Mouse (Mus musculus): ENCODE measurements at regions not wholly inside any gene's neighbourhood (a gene's known extent, or its start where the extent isn't known, plus 50 kb on each side); places are given as distances from the start of the nearest gene placed in this dataset.
"Not testable (repeated sequence)": the region's sequence is repeated elsewhere in the genome, so short reads cannot be mapped to it uniquely, and the experiment has no call there.

DNA sequence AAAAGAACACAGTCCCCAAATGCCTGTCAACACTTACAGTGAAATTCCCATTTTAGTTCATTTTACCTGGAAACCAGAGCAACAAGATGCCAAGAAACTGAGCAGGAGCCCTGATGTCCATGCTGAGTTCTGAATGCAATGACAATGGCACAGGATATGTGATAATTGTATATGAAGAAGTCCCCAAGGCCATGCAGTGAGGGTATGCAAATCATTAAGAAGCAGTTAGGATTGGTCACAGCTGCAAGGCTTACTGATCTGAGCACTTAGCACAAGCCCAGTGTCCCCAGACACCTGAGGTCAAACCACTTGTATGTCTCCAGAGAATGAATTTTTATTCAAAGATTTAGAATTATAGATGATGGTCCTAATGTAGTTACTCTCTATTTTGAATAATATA is 419.0 kb upstream of the Tacstd2 start:
- DNase-seq (ENCODE audit: low spot score in 2 of 2): not testable (repeated sequence)

DNA sequence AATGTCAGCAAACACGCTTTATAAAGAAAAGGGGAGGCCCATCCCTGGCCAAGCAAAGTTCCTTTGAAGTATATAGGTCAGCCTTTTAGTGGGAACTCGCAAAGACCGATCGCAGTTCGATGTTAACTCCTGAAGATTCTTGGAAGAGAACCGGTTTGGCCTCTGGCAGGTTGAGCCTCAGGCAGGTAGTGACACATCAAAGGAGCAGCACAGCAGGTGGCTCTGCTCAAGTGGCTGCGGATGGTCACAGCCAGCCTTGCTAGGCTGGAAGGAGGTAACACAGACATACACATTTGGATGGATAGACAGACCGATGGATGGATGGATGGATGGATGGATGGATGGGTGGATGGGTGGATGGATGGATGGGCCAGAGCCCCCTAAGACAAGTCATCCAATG is 395.9 kb upstream of the Tacstd2 start:
- not testable (repeated sequence) for DNase-seq (ENCODE audit: low spot score in 2 of 2)

DNA sequence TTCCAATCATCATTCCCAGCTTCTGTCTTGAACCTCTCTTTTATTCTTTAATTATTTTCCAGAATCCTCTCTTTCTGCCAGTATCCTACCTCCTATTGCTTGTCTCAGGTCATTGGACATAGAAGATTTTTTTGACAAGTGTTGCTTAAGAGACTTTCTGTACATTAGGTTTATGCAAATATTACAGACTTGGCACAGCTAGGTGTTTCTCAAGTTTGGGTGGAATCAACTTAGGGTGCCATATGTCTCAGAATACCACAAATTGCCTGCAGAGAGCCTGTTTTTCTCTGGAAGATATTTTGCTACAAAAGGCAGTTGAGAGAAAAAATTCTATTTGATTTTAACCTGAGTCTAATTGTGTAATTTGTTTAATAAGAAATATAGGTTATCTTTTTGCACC is 386.9 kb upstream of the Tacstd2 start:
- DNase-seq (ENCODE audit: low spot score in 2 of 2): no peak

DNA sequence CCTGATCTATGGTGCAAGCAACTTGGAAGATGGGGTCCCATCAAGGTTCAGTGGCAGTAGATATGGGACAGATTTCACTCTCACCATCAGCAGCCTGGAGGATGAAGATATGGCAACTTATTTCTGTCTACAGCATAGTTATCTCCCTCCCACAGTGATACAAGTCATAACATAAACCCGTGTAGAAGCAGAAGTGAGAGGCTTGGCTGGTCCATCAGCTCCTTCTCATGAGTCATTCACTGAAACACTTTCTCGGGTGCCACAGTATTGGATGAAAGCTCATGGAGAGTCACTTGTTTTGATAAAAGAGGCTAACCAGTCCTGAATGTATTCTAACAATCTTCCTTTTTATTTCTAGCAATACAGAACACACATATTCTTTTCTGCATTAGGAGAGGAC is 378.3 kb upstream of the Tacstd2 start:
- no peak for DNase-seq (ENCODE audit: low spot score in 2 of 2)

DNA sequence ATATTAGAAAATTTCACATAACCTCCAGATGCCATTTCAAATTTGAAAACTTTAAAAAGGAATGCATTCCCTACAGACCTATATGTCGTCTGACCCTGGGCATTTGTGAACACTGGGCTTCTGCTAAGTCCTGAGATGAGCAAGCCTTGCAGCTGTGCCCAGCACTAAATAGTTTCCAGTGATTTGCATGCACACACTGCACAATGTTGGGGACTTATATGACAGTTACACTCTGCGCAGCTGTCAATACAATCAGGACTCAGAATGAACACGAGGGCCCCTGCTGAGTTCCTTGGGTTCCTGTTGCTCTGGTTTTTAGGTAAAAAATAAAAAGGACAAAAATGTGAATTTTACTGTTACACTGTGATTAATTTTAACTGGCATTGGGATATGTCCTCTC is 377.7 kb upstream of the Tacstd2 start:
- no peak for DNase-seq (ENCODE audit: low spot score in 2 of 2)

DNA sequence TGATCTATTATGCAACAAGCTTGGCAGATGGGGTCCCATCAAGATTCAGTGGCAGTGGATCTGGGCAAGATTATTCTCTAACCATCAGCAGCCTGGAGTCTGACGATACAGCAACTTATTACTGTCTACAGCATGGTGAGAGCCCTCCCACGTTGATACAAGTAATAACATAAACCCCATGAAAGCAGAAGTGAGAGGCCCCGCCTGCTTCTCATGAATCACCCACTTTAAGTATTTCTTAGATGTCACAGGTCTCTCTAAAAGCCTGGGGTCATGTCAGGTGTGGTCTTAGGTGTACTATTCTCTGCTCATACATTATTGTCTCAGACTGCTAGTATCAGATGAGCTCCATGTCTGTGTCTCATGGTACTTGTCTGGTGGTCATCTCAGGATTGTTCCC is 360.9 kb upstream of the Tacstd2 start:
- no peak for DNase-seq (ENCODE audit: low spot score in 2 of 2)

DNA sequence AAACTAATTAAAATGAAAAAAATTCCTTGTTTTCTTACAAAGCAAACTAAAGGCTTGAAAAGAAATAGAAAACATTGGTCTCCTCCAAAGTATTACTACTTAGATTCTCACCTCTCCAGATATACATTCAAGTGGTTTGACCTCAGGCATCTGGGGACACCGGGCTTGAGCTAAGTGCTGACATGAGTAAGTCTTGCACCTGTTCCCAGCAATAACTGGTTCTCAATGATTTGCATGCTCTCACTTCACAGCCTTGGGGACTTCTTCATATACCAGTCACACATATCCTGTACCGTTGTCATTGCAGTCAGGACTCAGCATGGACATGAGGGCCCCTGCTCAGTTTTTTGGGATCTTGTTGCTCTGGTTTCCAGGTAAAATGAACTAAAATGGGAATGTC is 360.3 kb upstream of the Tacstd2 start:
- DNase-seq (ENCODE audit: low spot score in 2 of 2): no peak

DNA sequence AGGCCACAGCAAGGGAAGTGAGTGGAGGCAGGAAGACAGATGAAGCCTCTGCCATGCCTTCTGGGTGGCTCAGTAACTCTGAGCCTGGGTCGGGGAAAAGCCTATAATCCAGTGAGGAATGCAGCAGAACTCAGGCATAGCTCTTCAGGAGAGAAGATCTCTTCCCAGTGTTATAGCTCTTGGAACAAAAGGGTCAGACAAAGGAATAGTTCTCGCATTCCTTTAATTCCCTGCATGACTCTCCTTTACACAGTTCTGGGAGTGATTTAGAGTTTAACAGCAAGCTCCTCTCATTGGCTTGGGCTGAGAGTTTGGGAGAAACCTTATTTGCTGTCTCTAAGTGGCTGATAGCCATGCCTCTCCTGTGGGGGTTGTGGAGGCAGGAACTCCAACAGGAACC is 352.0 kb upstream of the Tacstd2 start:
- DNase-seq (ENCODE audit: low spot score in 2 of 2): no peak

DNA sequence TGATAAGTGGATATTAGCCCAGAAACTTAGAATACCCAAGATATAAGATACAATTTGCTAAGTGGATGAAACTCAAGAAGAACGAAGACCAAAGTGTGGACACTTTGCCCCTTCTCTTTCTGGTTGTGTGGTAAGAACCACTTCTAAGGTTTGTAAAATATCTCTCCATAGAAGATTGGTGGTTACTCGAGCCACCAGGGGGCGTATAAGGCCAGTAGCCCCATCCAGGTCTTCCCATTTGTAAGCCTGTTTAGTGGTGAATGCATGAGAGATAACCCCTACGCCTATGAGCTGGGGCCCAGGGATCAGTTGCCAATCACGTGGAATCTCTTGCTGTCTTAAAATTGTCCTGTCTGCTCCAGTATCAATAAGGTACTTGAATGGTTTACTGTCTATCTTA is 349.3 kb upstream of the Tacstd2 start:
- no peak for DNase-seq (ENCODE audit: low spot score in 2 of 2)

DNA sequence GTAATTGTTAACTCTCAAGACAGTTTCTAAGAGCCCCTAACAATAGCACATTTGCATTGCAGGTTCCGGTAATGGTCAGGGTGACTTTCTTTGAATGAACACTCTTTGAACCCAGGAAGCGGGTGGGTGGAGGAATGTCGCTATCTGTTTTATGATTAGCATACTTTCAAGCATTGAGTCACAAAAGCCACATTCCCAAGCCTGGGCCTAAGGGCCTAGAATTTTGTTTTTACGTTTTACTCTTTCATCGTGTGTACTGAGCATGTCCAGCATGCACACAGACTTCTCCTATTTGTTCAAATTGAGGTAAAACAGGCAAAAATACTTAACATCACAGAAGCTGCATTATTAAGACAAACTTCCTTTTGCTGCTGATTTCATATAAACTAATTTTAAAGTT is 345.9 kb upstream of the Tacstd2 start:
- not testable (repeated sequence) for DNase-seq (ENCODE audit: low spot score in 2 of 2)

DNA sequence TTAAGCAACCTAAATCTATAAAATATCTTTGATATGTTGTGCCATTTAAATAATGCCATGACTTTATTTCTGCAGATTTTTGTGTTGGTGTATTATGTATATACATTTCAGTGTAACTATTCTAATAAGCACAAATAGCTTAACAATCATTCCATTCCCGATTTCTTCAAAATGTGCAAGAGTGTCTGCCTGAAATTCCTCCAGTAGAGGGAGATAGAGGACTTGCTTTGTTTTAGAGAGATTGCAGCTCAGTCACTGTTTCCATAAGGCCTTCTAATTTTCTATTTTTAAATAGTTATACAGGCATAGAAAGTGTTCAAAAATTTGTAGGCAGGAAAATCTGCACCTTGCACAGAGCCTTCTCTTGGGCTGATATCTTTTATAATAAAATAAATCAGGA is 322.3 kb upstream of the Tacstd2 start:
- not testable (repeated sequence) for DNase-seq (ENCODE audit: low spot score in 2 of 2)

DNA sequence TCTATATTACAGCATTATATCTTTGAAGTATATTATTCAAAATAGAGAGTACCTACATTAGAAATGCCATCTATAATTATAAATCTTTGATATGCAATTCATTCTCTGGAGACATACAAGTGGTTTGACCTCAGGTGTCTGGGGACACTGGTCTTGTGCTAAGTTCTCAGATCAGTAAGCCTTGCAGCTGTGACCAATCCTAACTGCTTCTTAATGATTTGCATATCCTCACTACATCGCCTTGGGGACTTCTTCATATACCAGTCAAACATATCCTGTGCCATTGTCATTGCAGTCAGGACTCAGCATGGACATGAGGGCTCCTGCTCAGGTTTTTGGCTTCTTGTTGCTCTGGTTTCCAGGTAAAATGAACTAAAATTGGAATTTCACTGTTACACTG is 303.9 kb upstream of the Tacstd2 start:
- not testable (repeated sequence) for DNase-seq (ENCODE audit: low spot score in 2 of 2)

DNA sequence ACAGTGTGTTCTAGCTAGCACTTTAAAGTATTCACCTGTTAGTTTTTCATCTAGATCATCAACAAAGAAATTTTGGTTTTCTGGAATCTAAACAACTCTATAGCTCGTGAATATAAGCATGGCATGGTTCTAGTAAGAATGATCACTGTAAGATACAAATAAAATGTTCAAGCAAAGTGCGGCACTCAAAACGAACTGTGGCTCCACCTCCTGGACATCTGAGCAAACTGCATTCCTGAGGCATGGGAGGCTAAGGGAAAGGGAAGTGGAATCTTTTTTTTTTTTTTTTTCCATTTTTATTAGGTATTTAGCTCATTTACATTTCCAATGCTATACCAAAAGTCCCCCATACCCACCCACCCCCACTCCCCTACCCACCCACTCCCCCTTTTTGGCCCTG is 276.9 kb upstream of the Tacstd2 start:
- DNase-seq (ENCODE audit: low spot score in 2 of 2): peak; percentile 19 to 37

DNA sequence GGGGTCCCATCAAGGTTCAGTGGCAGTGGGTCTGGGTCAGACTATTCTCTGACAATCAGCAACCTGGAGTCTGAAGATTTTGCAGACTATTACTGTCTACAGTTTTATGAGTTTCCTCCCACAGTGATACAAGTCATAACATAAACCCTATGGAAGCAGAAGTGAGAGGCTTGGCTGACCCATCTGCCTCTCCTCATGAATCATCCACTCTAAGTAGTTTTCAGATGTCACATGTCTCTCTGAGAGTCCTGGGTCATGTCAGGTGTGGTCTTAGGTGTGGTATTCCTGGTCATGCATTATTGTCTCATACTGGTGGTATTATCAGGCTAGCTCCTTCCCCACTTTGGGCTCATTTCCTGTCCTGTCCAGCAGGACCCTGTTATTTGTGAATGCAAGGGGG is 255.8 kb upstream of the Tacstd2 start:
- no peak for DNase-seq (ENCODE audit: low spot score in 2 of 2)

DNA sequence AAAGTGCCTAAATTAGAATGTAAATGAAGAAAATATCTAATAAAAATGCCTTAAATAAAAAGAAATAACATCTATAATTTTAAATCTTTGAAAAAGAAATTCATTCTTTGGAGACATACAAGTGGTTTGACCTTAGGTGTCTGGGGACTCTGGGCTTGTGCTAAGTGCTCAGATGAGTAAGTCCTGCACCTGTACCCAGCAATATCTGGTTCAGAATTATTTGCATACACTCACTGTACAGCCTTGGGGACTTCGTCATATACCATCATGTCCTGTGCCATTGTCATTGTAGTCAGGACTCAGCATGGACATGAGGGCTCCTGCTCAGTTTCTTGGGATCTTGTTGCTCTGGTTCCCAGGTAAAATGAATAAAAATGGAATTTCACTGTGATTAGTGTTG is 255.1 kb upstream of the Tacstd2 start:
- DNase-seq (ENCODE audit: low spot score in 2 of 2): no peak

DNA sequence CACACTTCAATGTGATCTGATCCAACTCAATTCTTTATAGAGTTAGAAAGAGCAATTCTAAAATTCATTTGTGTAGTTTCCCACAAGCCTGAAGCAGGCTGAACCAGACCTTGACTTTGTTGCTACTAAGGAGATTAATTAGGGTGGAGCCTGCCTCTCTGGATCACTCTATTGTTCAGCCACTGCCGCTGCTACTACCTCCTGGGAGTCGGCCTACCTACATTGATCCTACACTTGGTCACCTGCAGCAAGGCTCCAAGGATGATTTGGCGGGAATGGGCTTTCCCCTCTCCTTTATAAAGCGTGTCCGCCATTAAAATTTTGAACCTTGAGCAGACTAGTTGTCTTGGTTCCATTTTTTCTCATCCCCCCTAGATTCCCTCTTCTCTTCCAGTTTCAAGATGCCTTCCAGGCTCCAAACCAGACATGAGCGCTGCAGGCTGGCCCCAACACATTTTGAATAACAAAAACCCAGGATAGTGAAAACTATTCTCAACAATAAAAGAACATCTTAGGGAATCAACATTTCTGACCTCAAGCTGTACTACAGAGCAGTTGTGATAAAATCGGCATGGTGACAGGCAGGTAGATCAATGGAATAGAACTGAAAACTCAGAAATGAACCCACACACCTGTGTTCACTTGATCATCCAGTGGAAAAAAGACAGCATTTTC is 251.6 kb upstream of the Tacstd2 start:
- DNase-seq (ENCODE audit: low spot score in 2 of 2): no peak

DNA sequence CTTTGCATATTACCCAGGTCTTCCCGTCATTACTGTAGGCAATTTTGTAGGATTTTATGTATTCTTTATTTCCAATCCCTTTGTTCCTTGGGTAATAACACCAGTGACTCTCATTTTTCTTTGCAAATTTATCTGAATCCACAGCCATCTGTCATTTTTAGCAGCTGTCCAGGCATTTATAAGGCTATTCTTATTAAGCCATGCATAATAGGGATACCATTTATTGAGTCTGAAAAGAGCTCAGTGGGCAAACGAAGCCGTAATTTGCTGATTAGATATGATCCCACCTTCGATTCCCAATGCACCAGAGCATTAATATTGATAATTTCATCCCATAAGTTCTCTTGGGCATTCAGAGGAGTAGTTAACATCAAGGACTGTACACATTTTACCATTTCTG is 243.3 kb upstream of the Tacstd2 start:
- DNase-seq (ENCODE audit: low spot score in 2 of 2): no peak

DNA sequence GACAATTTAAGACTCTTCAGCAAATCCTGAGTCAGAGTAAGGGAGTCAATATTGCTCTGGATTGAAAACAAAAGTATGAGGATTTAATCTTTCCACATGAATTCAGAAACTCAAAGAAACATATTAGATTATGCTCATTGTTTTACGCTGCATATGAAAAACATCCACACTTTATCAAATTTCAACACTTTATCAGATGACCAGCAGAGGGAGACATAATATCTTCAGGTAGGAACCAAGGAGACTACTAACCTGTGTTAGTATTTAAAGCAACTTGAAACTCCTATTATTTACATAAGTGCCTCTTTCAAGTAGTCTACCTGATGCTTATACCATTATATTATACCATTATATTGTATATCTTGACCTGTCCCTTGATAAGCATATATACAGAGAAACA is 218.5 kb upstream of the Tacstd2 start:
- not testable (repeated sequence) for DNase-seq (ENCODE audit: low spot score in 2 of 2)

DNA sequence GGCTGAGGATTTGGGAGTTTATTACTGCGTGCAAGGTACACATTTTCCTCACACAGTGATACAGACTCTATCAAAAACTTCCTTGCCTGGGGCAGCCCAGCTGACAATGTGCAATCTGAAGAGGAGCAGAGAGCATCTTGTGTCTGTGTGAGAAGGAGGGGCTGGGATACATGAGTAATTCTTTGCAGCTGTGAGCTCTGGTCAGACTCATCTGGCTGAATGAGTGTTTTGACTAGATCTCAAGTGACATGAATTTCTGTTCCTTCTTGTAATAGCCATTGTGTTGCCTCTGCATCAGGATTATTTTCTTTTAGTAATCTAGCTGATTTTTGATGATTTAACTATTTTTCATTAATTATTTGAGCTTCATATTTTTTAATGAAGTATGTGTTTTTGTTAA is 190.0 kb upstream of the Tacstd2 start:
- DNase-seq (ENCODE audit: low spot score in 2 of 2): no peak

DNA sequence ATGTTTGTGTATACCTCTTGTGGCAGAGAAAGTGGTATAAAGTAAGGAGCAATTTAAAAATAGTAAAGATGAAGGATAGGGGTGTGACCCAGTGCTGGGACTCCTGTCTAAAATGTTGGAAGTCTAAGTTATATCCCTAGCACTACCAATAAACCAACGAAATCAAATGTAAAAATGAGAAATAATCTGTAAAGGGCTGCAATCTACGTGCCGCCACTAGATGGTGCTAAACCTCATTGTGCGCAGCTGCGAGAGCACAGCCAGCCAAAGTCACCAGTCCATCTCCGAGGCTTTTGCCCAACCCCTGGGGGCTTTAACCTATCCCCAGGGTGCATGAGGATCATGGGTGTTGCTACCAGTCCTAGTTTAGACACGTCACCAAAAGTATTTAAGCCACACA is 163.4 kb upstream of the Tacstd2 start:
- peak in 1 of 2 experiments; percentile 29 for DNase-seq (ENCODE audit: low spot score in 2 of 2)

DNA sequence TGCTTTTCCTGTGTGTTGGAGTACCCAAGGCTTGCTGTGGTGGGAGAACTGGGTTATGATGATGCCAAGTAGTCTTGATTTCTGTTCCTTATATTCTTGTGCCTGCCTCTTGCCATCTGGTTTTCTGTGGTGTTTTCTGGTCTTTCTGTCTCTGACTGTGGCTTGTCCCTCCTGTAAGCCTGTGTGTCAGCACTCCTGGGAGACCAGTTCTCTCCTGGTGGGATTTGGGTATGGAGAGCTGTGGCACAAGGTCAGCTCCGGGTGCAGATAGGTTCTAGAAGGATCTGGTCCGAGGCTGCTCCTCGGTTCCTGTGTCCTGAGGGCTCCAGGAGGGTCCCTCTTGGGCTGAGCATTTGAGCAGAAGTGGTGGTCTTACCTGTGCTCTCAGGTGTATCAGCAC is 155.4 kb upstream of the Tacstd2 start:
- not testable (repeated sequence) for DNase-seq (ENCODE audit: low spot score in 2 of 2)

DNA sequence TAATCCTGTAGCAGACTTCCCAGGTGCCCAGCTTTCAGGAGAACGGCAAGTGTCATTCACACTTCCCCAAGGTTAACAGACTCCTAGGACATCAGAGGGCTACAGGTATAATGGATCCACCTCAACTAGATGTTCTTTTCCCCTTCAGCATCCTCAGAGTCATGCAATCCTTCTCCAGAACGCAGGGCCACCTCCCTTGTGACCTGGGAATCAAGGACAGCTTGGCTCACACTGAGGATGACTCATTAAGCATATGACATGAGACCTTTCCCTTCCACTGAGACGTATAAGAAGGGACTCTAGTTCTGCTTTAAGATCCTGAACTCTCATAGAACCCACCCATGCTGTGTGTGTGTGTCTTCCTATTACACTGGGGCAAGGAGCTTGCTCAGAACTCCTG is 147.5 kb upstream of the Tacstd2 start:
- not testable (repeated sequence) for DNase-seq (ENCODE audit: low spot score in 2 of 2)

DNA sequence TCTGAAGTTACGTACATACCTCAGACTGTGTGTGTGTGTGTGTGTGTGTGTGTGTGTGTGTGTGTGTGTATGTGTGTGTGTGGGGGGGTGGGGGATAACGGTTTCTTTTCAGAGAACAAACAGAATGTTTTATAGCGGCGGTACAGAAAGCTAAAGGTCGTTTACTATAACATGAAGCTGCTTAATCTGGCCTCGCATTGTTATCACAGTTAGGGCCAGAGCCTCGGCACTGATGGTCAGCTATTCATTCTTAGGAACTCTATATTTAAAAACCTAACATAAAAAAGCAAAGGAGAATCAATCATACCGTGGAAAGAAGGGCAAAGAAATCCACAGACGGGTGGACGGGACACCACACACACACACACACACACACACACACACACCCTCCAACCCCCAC is 146.0 kb upstream of the Tacstd2 start:
- not testable (repeated sequence) for DNase-seq (ENCODE audit: low spot score in 2 of 2)

DNA sequence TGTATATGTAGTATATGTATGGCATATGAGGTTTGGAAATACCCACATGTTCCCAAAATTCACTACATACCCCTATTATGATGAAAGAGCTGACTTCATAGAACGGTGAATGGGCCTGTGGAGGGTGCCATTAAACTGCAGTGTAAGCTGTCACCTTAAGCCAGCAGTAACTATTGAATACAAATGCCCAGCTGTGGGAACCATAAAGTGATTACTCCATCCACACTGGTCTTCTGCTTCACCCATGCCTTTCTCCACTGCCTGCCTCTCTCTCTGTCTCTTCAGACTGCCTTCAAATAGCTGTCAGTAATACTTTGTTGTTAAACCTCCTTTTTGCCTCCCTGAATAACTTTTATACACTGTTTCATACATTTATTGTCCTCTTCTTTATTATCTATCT is 143.5 kb upstream of the Tacstd2 start:
- DNase-seq (ENCODE audit: low spot score in 2 of 2): not testable (repeated sequence)

All from right cerebral cortex, postnatal 10 days (tissue).